Mouse (Mus musculus) brain, embryonic 14.5 days (tissue): ENCODE measurements at regions not wholly inside any gene's neighbourhood (a gene's known extent, or its start where the extent isn't known, plus 50 kb on each side); places are given as distances from the start of the nearest gene placed in this dataset.

Experiments used
- CTCF ChIP-seq: fragments of 200-500 bp; IDR thresholded peaks from 2 replicates; pipeline ENCODE4 v1.5.1; 2012; ENCODE audit warnings: inconsistent platforms, mild to moderate bottlenecking, moderate library complexity, borderline replicate concordance; ENCODE audit not compliant: insufficient read depth, insufficient read length; ENCODE audit errors: extremely low read depth
- POLR2A ChIP-seq: fragments of 200-500 bp; IDR thresholded peaks from 2 replicates; pipeline ENCODE4 v1.6.1; 2012; ENCODE audit warnings: mild to moderate bottlenecking, inconsistent platforms, borderline replicate concordance; ENCODE audit not compliant: poor library complexity, insufficient read depth, insufficient read length, severe bottlenecking; ENCODE audit errors: extremely low read depth

DNA sequence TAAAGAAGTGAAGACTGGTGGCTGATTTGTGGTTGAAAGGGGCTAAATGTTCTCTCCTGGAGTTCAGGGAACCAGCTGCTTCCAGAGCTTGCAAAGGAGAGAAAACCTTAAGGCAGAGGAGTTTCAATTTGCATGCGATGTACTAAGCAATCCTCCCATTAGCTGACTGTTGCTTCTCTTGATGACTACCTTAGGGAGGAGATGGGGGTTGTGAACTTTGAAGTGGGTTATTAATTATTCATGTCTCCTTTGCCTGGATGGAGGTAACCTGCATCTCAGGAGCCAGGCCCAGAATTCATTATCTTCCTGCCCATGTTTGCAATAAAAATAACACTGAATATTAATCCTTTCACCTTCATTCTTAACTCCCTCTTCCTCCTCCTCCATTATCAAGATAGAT lies 552.0 kb upstream of the Sel1l start:
- no peak for TF ChIP-seq CTCF
- no peak for TF ChIP-seq POLR2A
